Mouse (Mus musculus): Measurements from ENCODE around the gene Zfp467. TPM values are rescaled to one million over a fixed set of nuclear protein-coding genes. Genes with fewer than 3 reads are reported as not detected.

Gene Zfp467
- polyA plus RNA-seq, 2 experiments from 2014 or later, result 7.4 to 9.7 TPM

GRCm38 (mm10) chr6:48439654-48440053 lies 6.0 kb downstream of the Zfp467 start:
- ATAC-seq, result no peak

GRCm38 (mm10) chr6:48438475-48439125 lies 7.0 kb downstream of the Zfp467 start:
- no peak for ATAC-seq

- ATAC-seq, result no peak
Observed at GRCm38 (mm10) chr6:48437679-48438376, 7.8 kb downstream of the Zfp467 start.

GRCm38 (mm10) chr6:48435706-48436349 lies 9.8 kb downstream of the Zfp467 start:
- no peak for ATAC-seq

- no peak for ATAC-seq
Observed at GRCm38 (mm10) chr6:48435111-48435510, 10.5 kb downstream of the Zfp467 start.

- ATAC-seq, result no peak
Observed at GRCm38 (mm10) chr6:48434651-48435050, 11.0 kb downstream of the Zfp467 start.

GRCm38 (mm10) chr6:48432893-48433816 lies 12.5 kb downstream of the Zfp467 start:
- no peak for ATAC-seq

GRCm38 (mm10) chr6:48430748-48431147 lies 14.9 kb downstream of the Zfp467 start:
- ATAC-seq, result no peak

GRCm38 (mm10) chr6:48428769-48429557 lies 16.7 kb downstream of the Zfp467 start:
- ATAC-seq, result no peak

- no peak for ATAC-seq
Observed at GRCm38 (mm10) chr6:48426956-48427355, 18.7 kb downstream of the Zfp467 start.

- ATAC-seq, result no peak
Observed at GRCm38 (mm10) chr6:48424074-48424473, 21.6 kb downstream of the Zfp467 start.

GRCm38 (mm10) chr6:48423336-48423735 lies 22.3 kb downstream of the Zfp467 start:
- no peak for ATAC-seq

GRCm38 (mm10) chr6:48420647-48421046 lies 25.0 kb downstream of the Zfp467 start:
- no peak for ATAC-seq

- ATAC-seq, result no peak
Observed at GRCm38 (mm10) chr6:48416486-48416885, 29.1 kb downstream of the Zfp467 start.

- no peak for ATAC-seq
Observed at GRCm38 (mm10) chr6:48415636-48416035, 30.0 kb downstream of the Zfp467 start.

GRCm38 (mm10) chr6:48414886-48415285 lies 30.7 kb downstream of the Zfp467 start:
- ATAC-seq, result no peak

- ATAC-seq, result no peak
Observed at GRCm38 (mm10) chr6:48413081-48413480, 32.5 kb downstream of the Zfp467 start.

GRCm38 (mm10) chr6:48412662-48413061 lies 33.0 kb downstream of the Zfp467 start:
- no peak for ATAC-seq

- ATAC-seq, result no peak
Observed at GRCm38 (mm10) chr6:48412147-48412546, 33.5 kb downstream of the Zfp467 start.

- ATAC-seq, result no peak
Observed at GRCm38 (mm10) chr6:48411193-48412092, 34.2 kb downstream of the Zfp467 start.

- ATAC-seq, result no peak
Observed at GRCm38 (mm10) chr6:48410551-48410950, 35.1 kb downstream of the Zfp467 start.

Measured in activated CD4-positive, CD25-positive, alpha-beta regulatory T cell, adult 4 months (primary cell).